Mouse (Mus musculus): Measurements from ENCODE around the gene Nek10. TPM values are rescaled to one million over a fixed set of nuclear protein-coding genes. Genes with fewer than 3 reads are reported as not detected.
"Not testable (repeated sequence)": the region's sequence is repeated elsewhere in the genome, so short reads cannot be mapped to it uniquely, and the experiment has no call there.

Gene Nek10
- polyA plus RNA-seq (2015; fragmentation: Nextera tagmentation; extraction: Ambion mirVana), result 0.03 and 0.06 TPM in 2 replicates

GRCm38 (mm10) chr14:14803115-14803514 is at the start of gene Nek10:
Nek10 (plus strand) TSS chr14:14803415.
- H3K9me3 ChIP-seq (replicated peaks); H3K36me3 ChIP-seq; H3K4me2 ChIP-seq; H3K27ac ChIP-seq; H3K4me3 ChIP-seq; H3K9ac ChIP-seq; ATAC-seq (replicated peaks; ENCODE audit: insufficient number of reproducible peaks, insufficient read depth, low FRiP score, low read depth); H3K4me1 ChIP-seq (replicated peaks); H3K27me3 ChIP-seq: not testable (repeated sequence)
- 51% methylated on average over 2 of the region's 2 CpGs for WGBS

- ATAC-seq (replicated peaks; ENCODE audit: insufficient number of reproducible peaks, insufficient read depth, low FRiP score, low read depth), result no peak
- Histone ChIP-seq H3K9me3 (replicated peaks) (no peaks in the 10 kb centered on the region), H3K27ac (no peak overlapping the region), H3K27me3 (no peaks in the 10 kb centered on the region), H3K4me3 (no peak overlapping the region), H3K4me1 (replicated peaks) (peaks cover 6% of the 10 kb centered on the region), H3K36me3 (peaks cover 11% of the 10 kb centered on the region; the same call in 1 of the 2 replicates), H3K4me2 (no peak overlapping the region), H3K9ac (no peak overlapping the region)
- 91% methylated on average over 2 of the region's 2 CpGs for WGBS
Observed at GRCm38 (mm10) chr14:14781169-14781568, 22.0 kb upstream of the Nek10 start.

GRCm38 (mm10) chr14:14784223-14784622 is 19.0 kb upstream of the Nek10 start:
- Histone ChIP-seq H3K9ac (no peak overlapping the region), H3K36me3 (peaks cover 20% of the 10 kb centered on the region), H3K4me3 (no peak overlapping the region), H3K9me3 (replicated peaks) (no peaks in the 10 kb centered on the region), H3K27ac (no peak overlapping the region), H3K4me1 (replicated peaks) (no peaks in the 10 kb centered on the region), H3K27me3 (no peaks in the 10 kb centered on the region), H3K4me2 (no peak overlapping the region)
- no peak for ATAC-seq (replicated peaks; ENCODE audit: insufficient number of reproducible peaks, insufficient read depth, low FRiP score, low read depth)
- 82% methylated on average over 1 of the region's 1 CpGs for WGBS

GRCm38 (mm10) chr14:14786979-14787378 is 16.2 kb upstream of the Nek10 start:
- H3K36me3 ChIP-seq, result peaks cover 34% of the 10 kb centered on the region
- no peak overlapping the region for H3K27ac ChIP-seq
- no peak overlapping the region for H3K4me3 ChIP-seq
- H3K27me3 ChIP-seq, result no peaks in the 10 kb centered on the region
- no peaks in the 10 kb centered on the region for H3K9me3 ChIP-seq (replicated peaks)
- ATAC-seq (replicated peaks; ENCODE audit: insufficient number of reproducible peaks, insufficient read depth, low FRiP score, low read depth), result no peak
- H3K9ac ChIP-seq, result no peak overlapping the region
- WGBS, result 95% methylated on average over 1 of the region's 1 CpGs
- no peaks in the 10 kb centered on the region for H3K4me1 ChIP-seq (replicated peaks)
- H3K4me2 ChIP-seq, result no peak overlapping the region

GRCm38 (mm10) chr14:14789840-14790470 is 13.3 kb upstream of the Nek10 start:
- H3K27me3 ChIP-seq, result no peaks in the 10 kb centered on the region
- WGBS, result 91% methylated on average over 4 of the region's 4 CpGs
- H3K9ac ChIP-seq, result no peak overlapping the region
- H3K4me1 ChIP-seq (replicated peaks), result no peaks in the 10 kb centered on the region
- peaks cover 34% of the 10 kb centered on the region for H3K36me3 ChIP-seq
- H3K4me2 ChIP-seq, result no peak overlapping the region
- H3K4me3 ChIP-seq, result no peak overlapping the region
- ATAC-seq (replicated peaks; ENCODE audit: insufficient number of reproducible peaks, insufficient read depth, low FRiP score, low read depth), result no peak
- H3K9me3 ChIP-seq (replicated peaks), result no peaks in the 10 kb centered on the region
- no peak overlapping the region for H3K27ac ChIP-seq

- Histone ChIP-seq H3K36me3 (no peaks in the 10 kb centered on the region), H3K27ac (no peak overlapping the region), H3K27me3 (no peaks in the 10 kb centered on the region), H3K9me3 (replicated peaks) (no peaks in the 10 kb centered on the region), H3K4me3 (no peak overlapping the region), H3K4me1 (replicated peaks) (no peaks in the 10 kb centered on the region), H3K9ac (no peak overlapping the region), H3K4me2 (no peak overlapping the region)
- WGBS, result 78% methylated on average over 5 of the region's 5 CpGs
- no peak for ATAC-seq (replicated peaks; ENCODE audit: insufficient number of reproducible peaks, insufficient read depth, low FRiP score, low read depth)
Observed at GRCm38 (mm10) chr14:14799861-14800260, 3.4 kb upstream of the Nek10 start.

- WGBS, result 95% methylated on average over 4 of the region's 4 CpGs
- Histone ChIP-seq H3K27me3 (no peaks in the 10 kb centered on the region), H3K9me3 (replicated peaks) (no peaks in the 10 kb centered on the region), H3K4me2 (no peak overlapping the region), H3K4me1 (replicated peaks) (no peaks in the 10 kb centered on the region), H3K9ac (no peak overlapping the region), H3K36me3 (no peaks in the 10 kb centered on the region), H3K27ac (no peak overlapping the region), H3K4me3 (no peak overlapping the region)
- ATAC-seq (replicated peaks; ENCODE audit: insufficient number of reproducible peaks, insufficient read depth, low FRiP score, low read depth), result no peak
Observed at GRCm38 (mm10) chr14:14800332-14800731, 2.9 kb upstream of the Nek10 start.

- no peaks in the 10 kb centered on the region for H3K4me1 ChIP-seq (replicated peaks)
- H3K4me2 ChIP-seq, result no peak overlapping the region
- H3K9ac ChIP-seq, result no peak overlapping the region
- H3K9me3 ChIP-seq (replicated peaks), result no peaks in the 10 kb centered on the region
- no peak for ATAC-seq (replicated peaks; ENCODE audit: insufficient number of reproducible peaks, insufficient read depth, low FRiP score, low read depth)
- H3K27ac ChIP-seq, result no peak overlapping the region
- H3K36me3 ChIP-seq, result no peaks in the 10 kb centered on the region
- no peaks in the 10 kb centered on the region for H3K27me3 ChIP-seq
- 91% methylated on average over 3 of the region's 3 CpGs for WGBS
- H3K4me3 ChIP-seq, result no peak overlapping the region
Observed at GRCm38 (mm10) chr14:14800810-14801209, 2.4 kb upstream of the Nek10 start.

GRCm38 (mm10) chr14:14803921-14804517 is 804 bp downstream of the Nek10 start:
- H3K36me3 ChIP-seq, result no peaks in the 10 kb centered on the region
- H3K4me2 ChIP-seq, result no peak overlapping the region
- WGBS, result 16% methylated on average over 10 of the region's 10 CpGs
- H3K27ac ChIP-seq, result no peak overlapping the region
- no peak overlapping the region for H3K4me3 ChIP-seq
- ATAC-seq (replicated peaks; ENCODE audit: insufficient number of reproducible peaks, insufficient read depth, low FRiP score, low read depth), result no peak
- H3K27me3 ChIP-seq, result no peaks in the 10 kb centered on the region
- no peaks in the 10 kb centered on the region for H3K9me3 ChIP-seq (replicated peaks)
- no peak overlapping the region for H3K9ac ChIP-seq
- H3K4me1 ChIP-seq (replicated peaks), result no peaks in the 10 kb centered on the region

GRCm38 (mm10) chr14:14804518-14805212 is 1.4 kb downstream of the Nek10 start:
- Histone ChIP-seq H3K9me3 (replicated peaks) (no peaks in the 10 kb centered on the region), H3K27ac (no peak overlapping the region), H3K9ac (no peak overlapping the region), H3K4me1 (replicated peaks) (no peaks in the 10 kb centered on the region), H3K4me2 (no peak overlapping the region), H3K36me3 (no peaks in the 10 kb centered on the region), H3K27me3 (no peaks in the 10 kb centered on the region), H3K4me3 (no peak overlapping the region)
- WGBS, result 62% methylated on average over 5 of the region's 5 CpGs
- no peak for ATAC-seq (replicated peaks; ENCODE audit: insufficient number of reproducible peaks, insufficient read depth, low FRiP score, low read depth)

GRCm38 (mm10) chr14:14832520-14833240 is 29.5 kb downstream of the Nek10 start:
- no peak overlapping the region for H3K9ac ChIP-seq

More at GRCm38 (mm10) chr14:14832520-14833240, 29.5 kb downstream of the Nek10 start:
- peak; percentile 69 for ATAC-seq (replicated peaks; ENCODE audit: insufficient number of reproducible peaks, insufficient read depth, low FRiP score, low read depth)
- Histone ChIP-seq H3K4me3 (no peak overlapping the region), H3K4me2 (peak overlapping the region; percentile 25), H3K27ac (peak overlapping the region; percentile 16; the same call in 1 of the 2 replicates), H3K36me3 (no peaks in the 10 kb centered on the region), H3K9me3 (replicated peaks) (no peaks in the 10 kb centered on the region), H3K27me3 (no peaks in the 10 kb centered on the region), H3K4me1 (replicated peaks) (peaks cover 9% of the 10 kb centered on the region)
- WGBS, result 49% methylated on average over 12 of the region's 12 CpGs
